Mouse (Mus musculus): Measurements from ENCODE around the gene Crygc.
A peak's percentile ranks its signal among the peaks of the same experiment; 100 is the strongest.
"Not testable (repeated sequence)": the region's sequence is repeated elsewhere in the genome, so short reads cannot be mapped to it uniquely, and the experiment has no call there.

Crygc gene

DNA sequence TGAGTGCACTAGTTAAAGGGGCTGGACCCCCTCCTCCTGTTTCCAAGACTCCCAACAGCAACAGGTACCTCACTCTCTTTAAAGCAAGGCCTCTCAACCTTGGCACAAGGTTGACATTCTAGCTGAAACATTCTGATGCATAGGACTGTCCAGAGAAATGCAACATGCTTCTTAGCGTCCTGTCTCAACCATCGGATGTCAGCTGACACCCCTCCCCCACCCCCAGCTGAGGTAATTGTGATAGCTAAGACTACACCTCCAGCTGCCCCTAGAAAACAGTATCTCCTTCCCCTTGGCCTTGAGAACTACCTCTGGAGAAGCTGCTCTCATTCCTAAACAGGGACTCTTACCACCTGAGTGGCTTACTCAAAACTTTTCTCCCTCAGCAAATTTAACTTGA, 21.3 kb downstream of the Crygc start:
- DNase-seq (ENCODE audit: low spot score) = no peak

DNA sequence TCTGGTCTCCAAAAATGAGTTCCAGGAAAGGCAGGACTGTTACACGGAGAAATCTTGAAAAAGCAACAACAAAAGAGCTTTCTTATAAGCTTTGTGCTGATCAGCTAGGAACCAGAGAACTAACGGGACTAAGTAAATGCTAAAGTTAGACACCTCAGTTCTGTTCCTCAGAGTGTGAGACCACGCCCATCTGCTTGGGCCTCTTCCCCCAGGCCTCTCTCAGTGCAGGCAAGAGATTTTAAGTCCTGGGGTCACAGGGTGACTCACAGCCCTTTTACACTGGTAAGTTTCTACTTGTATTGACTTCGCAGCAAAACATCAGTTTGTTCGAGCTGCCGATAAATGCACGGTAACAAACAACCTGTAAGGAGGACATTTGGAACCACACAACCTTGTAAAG, 21.8 kb downstream of the Crygc start:
- DNase-seq (ENCODE audit: low spot score) = peak; percentile 58

DNA sequence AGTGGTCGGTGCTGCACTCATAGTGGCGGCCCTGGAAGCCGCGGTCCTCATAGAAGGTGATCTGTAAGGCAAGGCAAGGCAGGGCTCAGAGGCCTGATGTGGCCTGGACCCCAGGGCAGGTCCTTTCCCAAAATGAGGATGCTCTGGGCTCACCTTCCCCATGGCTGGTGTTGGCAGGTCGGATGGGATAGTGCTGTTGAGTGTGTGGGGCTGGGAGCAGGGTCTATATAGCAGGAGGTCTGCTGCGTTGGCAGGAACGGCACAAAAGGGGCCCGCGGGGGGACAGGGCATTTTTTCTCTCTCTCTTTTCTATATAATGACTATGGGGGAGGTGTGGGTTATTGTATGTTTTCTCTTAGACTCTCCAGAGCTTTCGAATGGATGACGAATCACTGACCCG, 22.5 kb downstream of the Crygc start, which contains the start of gene Cryge:
Gene Cryge, minus strand, starts transcription at position 198 of the 400 bp plus-strand sequence.
- not testable (repeated sequence) for DNase-seq (ENCODE audit: low spot score)

DNA sequence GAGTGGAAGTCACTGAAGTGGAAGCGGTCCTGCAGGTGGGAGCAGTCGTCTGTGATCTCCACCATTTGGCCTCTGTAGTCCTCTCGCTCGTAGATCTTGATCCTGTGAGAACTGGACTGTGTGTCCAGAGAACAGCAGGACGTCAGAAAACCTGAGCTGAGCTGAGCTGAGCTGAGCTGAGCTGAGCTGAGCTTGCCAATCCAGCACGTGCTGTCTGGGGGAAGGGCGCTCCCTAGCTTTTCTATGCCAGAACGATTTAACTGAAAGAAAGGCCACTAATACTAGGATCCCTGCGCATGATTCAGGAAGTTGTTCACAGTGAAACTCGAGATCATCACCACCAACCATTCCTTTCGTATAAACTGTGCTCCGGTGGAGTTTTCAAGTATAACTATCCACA, 24.7 kb downstream of the Crygc start:
- DNase-seq (ENCODE audit: low spot score) = peak; percentile 64

DNA sequence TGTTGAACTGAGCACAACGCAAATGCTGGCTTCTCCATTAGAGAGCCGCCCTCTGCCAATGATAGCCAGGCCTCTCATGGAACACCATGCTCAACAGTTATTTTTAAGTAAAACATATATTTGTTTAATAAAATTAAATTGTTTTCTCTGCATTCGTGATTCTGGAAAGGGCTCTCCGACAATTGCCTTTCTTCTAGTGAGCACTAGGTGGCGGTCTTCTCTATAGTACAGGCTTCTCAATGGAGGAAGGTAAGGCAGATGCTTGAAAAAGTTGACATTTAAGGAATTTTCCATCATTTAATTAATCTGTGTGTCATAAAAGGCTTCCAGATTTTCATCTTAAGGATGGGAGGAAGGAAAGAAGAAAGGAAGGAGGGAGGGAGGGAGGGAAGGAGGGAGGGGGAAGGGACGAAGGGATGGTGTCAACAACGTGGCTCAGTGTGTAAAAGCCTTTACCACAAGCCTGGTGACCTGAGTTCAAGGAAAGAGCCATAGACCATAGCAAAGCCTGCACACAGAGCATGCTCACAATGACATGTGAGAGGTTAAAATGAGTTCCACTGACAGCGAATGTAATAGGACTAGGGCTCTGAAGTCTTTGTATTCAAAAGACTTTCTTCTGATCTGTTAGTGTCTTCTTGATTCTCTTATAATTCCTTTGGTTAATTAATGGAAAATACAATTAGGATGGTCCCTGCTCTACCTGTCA, 26.9 kb downstream of the Crygc start:
- DNase-seq (ENCODE audit: low spot score) = peak; percentile 57

DNA sequence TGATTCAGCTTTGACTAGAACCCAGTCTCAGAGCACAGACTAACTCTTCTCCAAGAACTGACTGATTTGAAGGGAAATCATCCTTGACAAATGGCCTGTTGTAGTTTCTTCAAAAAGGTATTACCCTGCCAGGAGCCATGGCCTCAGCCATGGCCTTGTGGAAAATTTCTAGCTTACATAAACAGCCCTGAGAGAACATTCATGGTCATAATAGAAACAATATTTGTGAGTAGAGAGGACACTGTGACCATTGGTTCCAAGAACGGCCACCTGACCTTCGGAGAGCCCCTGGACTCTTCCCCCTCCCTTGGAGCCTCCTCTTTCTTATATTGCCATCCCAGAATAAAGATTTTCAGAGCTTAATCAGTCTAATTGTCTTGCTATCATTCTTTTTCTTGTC, 30.1 kb downstream of the Crygc start:
- no peak for DNase-seq (ENCODE audit: low spot score)

DNA sequence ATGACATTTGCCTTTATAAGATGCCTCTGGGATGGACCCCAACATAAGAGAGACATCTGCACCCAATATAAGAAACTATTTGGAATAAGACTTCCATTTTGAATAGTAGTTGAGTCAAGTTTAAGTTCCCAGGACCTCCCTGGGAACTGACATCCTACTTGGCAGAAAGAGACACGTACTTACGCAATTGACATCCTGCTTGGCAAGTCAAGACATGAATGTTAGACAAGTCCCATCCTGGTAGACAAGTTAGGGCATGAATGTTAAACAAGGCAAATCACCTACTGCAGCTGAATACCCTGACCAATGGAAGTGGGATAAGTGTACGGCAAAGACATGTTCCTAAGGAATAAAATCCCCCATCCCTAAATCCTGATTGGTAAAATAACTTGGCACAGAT, 31.7 kb downstream of the Crygc start:
- no peak for DNase-seq (ENCODE audit: low spot score)

DNA sequence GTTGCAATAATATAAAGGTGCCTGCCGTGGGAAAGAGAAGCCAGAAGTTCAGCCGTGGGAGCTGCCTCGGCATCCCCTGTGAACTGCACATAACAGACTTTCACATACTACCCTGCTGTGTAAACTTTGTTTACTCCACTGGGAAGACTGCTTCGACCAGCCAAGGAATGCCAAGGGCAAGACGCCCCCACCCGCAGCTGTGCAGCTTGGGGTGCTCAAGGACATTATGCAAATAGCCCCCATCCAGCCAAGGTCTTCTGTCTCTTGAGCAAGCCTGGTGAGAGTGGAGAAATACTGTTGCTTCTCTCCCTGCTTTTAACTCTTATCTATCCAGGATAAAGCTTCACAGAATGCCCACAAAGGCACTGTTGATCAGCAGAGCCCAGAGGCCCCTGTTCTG, 32.7 kb downstream of the Crygc start:
- peak; percentile 78 for DNase-seq (ENCODE audit: low spot score)

DNA sequence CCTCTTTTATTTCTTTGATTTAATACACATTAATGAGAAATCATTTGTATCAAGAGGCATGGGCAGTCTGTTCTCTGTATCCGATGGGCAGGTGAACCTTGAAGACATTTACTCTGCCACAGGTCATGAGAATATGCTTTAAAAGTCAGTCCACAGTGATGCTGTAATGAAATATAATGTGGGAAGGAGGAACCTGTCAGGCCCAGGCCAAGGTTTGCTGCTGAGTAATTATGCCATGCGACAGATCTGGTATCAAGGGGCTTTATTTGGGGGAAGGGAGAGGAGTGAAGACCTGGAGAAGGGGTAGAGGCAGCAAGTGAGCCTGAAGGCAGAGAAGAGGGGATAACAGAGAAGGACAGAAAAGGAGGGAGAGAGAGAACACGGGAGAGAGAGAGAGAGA, 33.8 kb downstream of the Crygc start:
- no peak for DNase-seq (ENCODE audit: low spot score)

DNA sequence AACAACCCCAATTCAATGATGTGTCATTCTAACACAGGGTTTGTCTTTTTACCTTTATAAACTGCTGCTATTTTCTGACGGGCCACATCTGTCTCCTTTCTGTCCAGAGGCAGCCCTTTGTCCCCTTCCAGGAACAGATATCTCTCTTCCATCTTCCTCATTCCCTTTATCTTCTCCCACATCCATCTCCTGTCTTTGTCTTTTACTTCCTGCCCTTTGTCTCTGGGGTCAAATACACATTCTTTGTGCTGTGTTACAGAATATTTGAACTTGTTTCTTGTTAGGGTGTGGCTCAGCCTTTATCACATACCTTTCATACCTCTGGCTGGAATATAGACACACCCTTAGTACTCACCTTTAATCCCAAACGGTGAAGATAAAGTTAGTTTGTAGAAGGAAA, 35.9 kb downstream of the Crygc start:
- no peak for DNase-seq (ENCODE audit: low spot score)

DNA sequence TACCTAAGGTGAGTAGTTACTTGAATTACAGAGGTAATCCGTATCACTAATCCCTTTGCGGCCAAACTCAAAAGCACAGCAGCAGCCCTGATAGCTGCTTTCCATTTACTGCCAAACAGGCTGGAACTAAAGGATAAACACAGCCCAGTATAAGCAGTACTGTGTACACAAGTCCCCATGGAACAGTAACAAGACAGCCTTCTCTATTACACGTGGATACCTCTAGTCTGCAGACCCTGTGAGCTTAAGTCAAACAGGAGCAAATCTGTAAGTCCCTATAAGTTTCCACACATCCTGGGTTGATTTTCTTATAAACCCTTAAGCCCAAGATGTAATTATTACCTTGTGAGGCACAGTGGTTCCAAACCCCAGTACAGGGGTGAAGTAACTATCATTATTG, 38.0 kb downstream of the Crygc start:
- no peak for DNase-seq (ENCODE audit: low spot score)

DNA sequence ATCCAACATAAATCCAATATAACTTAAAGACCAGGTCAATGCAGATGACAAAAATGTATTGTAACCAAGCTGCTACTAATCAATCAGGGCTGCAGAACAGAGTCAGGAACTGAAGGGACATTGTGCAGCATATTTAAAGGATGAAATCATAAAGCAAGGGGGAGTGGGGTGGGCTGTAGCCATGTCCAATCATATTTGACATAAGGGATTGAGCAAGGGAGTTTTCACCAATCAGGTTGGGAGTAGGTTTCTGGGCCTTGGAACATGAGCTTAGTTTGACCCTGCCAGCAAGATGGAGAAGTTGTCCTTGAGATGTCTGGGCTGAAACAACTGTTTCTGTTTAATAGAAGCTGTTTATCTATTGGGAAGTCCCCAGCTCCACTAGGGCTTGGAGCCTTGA, 40.8 kb downstream of the Crygc start, which contains the start of gene Akr1cl:
Gene Akr1cl, minus strand, starts transcription at position 119 of the 400 bp plus-strand sequence.
- DNase-seq (ENCODE audit: low spot score) = peak; percentile 49

DNA sequence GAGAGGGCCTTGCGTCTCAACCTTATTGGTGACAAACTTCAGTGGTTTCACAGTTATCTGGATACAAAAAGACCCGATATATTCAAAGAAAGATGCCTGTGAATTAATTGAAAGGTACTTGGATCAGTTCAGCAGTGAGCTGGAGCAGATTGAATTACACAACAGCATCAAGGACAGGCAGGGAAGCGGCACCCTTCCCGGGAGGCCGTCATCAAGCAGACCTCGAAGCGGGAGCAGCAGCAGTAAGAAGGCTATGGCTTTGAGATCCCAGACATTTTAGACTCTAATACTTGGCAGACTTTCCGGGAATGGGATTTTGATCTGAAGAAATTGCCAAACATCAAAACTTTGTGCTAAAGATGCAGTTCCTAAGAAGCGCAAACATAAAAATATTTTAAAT, 45.3 kb downstream of the Crygc start:
- DNase-seq (ENCODE audit: low spot score) = peak; percentile 42
